Comparison of ENCODE assay signal across 8 mouse cellular contexts in genomic region chr15:96709491-96710351, GRCm38 (mm10). TPM values are rescaled to one million over a fixed set of nuclear protein-coding genes. Genes with fewer than 3 reads are reported as not detected.
DNase-seq lines count a peak whose midpoint lies in the region; ATAC-seq and TF ChIP-seq lines count a peak whose summit lies in the region.

No protein-coding gene starts in this region.

- peak; percentile 96 for DNase-seq in CH12.LX (ENCODE audit: extremely low read depth)
- DNase-seq in c-Kit-positive CD71-positive TER-119-negative erythroid progenitor cells, embryonic 14.5 days (ENCODE audit: low read depth), result peak; percentile 95
- DNase-seq in forebrain, embryonic 11.5 days (ENCODE audit: low spot score), result peak; percentile 100
- peak; percentile 96 for DNase-seq in heart, postnatal 0 days (ENCODE audit: low spot score)
- peak; percentile 99 for DNase-seq in kidney, postnatal 4 days

- no peaks in the 10 kb centered on the region for H3K9me3 ChIP-seq in CH12.LX (replicated peaks; ENCODE audit: low read length)
- no peaks in the 10 kb centered on the region for H3K9me3 ChIP-seq in forebrain, embryonic 11.5 days (ENCODE audit: control insufficient read depth, low read length)
- H3K9me3 ChIP-seq in heart, postnatal 0 days (replicated peaks; ENCODE audit: control insufficient read depth, low read length), result no peaks in the 10 kb centered on the region
- no peaks in the 10 kb centered on the region for H3K9me3 ChIP-seq in liver, embryonic 16.5 days (replicated peaks; ENCODE audit: control insufficient read depth, low read length)
- no peaks in the 10 kb centered on the region for H3K9me3 ChIP-seq in neural tube, embryonic 13.5 days

- H3K27ac ChIP-seq in CH12.LX (ENCODE audit: insufficient read depth, low read depth), result peak overlapping the region; percentile 69
- H3K27ac ChIP-seq in forebrain, embryonic 11.5 days (ENCODE audit: low read depth, low read length), result peak overlapping the region; percentile 86
- peak overlapping the region; percentile 96 for H3K27ac ChIP-seq in heart, postnatal 0 days (ENCODE audit: low read depth)
- peak overlapping the region; percentile 97 for H3K27ac ChIP-seq in liver, embryonic 16.5 days (ENCODE audit: low read length)
- H3K27ac ChIP-seq in neural tube, embryonic 13.5 days (replicated peaks), result peak overlapping the region; percentile 96
- peak overlapping the region; percentile 97 for H3K27ac ChIP-seq in testis, adult 2 months (ENCODE audit: control insufficient read depth, insufficient read depth, low read depth, low read length)

- TF ChIP-seq CTCF in CH12.LX (conservative IDR thresholded peaks at IDR 0.05 in 1 of 2, IDR thresholded peaks at IDR 0.05 in 1 of 2; ENCODE audit: low read depth in 2 of 2, low read length in 2 of 2), result no peak
- TF ChIP-seq CTCF in heart, postnatal 0 days (IDR thresholded peaks at IDR 0.05; ENCODE audit: low read depth), result no peak
- no peak for TF ChIP-seq CTCF in testis, adult 2 months (IDR thresholded peaks at IDR 0.05; ENCODE audit: control insufficient read depth, insufficient read depth, insufficient replicate concordance, low read depth, low read length)

- H3K4me3 ChIP-seq in CH12.LX (replicated peaks in 1 of 3; ENCODE audit: low read depth in 2 of 3, low read length in 2 of 3, poor library complexity in 1 of 3), result peak overlapping the region; percentile 40 to 69 (median 63)
- H3K4me3 ChIP-seq in forebrain, embryonic 11.5 days (ENCODE audit: low read depth, low read length), result peak overlapping the region; percentile 45
- peak overlapping the region; percentile 49 for H3K4me3 ChIP-seq in heart, postnatal 0 days (ENCODE audit: low read depth, low read length)
- H3K4me3 ChIP-seq in liver, embryonic 16.5 days (ENCODE audit: low read depth, low read length), result peak overlapping the region; percentile 82
- peak overlapping the region; percentile 55 for H3K4me3 ChIP-seq in neural tube, embryonic 13.5 days
- H3K4me3 ChIP-seq in testis, adult 2 months (ENCODE audit: control insufficient read depth, low read depth, low read length), result peak overlapping the region; percentile 93

- peaks cover 4 to 28% of the 10 kb centered on the region in 2 experiments for H3K4me1 ChIP-seq in CH12.LX (ENCODE audit: control insufficient read depth in 1 of 2, insufficient read depth in 2 of 2)
- H3K4me1 ChIP-seq in forebrain, embryonic 11.5 days (replicated peaks; ENCODE audit: control insufficient read depth, insufficient read depth, low read length), result no peaks in the 10 kb centered on the region
- peaks cover 6% of the 10 kb centered on the region; the same call in 1 of the 2 replicates for H3K4me1 ChIP-seq in heart, postnatal 0 days (ENCODE audit: control insufficient read depth, insufficient read depth)
- H3K4me1 ChIP-seq in liver, embryonic 16.5 days (ENCODE audit: control insufficient read depth, low read depth, low read length), result peaks cover 19% of the 10 kb centered on the region
- H3K4me1 ChIP-seq in neural tube, embryonic 13.5 days (replicated peaks), result peaks cover 13% of the 10 kb centered on the region
- peaks cover 12% of the 10 kb centered on the region; the same call in 1 of the 2 replicates for H3K4me1 ChIP-seq in testis, adult 2 months (ENCODE audit: control insufficient read depth, insufficient read depth, low read length)

- peak; percentile 79 for TF ChIP-seq POLR2A in CH12.LX (IDR thresholded peaks at IDR 0.05; ENCODE audit: low read depth, low read length)
- TF ChIP-seq POLR2A in testis, adult 2 months (IDR thresholded peaks at IDR 0.05; ENCODE audit: control insufficient read depth, low read depth, low read length), result peak; percentile 90

- peak overlapping the region; percentile 95 for H3K4me2 ChIP-seq in CH12.LX (ENCODE audit: insufficient read depth, low read depth, poor library complexity, severe bottlenecking)
- H3K4me2 ChIP-seq in forebrain, embryonic 11.5 days (ENCODE audit: low read depth, low read length, severe bottlenecking), result peak overlapping the region; percentile 84
- peak overlapping the region; percentile 67 for H3K4me2 ChIP-seq in heart, postnatal 0 days (ENCODE audit: low read depth, low read length)
- H3K4me2 ChIP-seq in liver, embryonic 16.5 days (ENCODE audit: low read depth, low read length), result peak overlapping the region; percentile 100
- peak overlapping the region; percentile 72 for H3K4me2 ChIP-seq in neural tube, embryonic 13.5 days

- no peaks in the 10 kb centered on the region for H3K36me3 ChIP-seq in CH12.LX (replicated peaks in 1 of 2; ENCODE audit: control insufficient read depth in 1 of 2, insufficient read depth in 1 of 2, low read length in 1 of 2)
- no peaks in the 10 kb centered on the region for H3K36me3 ChIP-seq in forebrain, embryonic 11.5 days (ENCODE audit: control insufficient read depth, insufficient read depth, low read length)
- H3K36me3 ChIP-seq in heart, postnatal 0 days (replicated peaks; ENCODE audit: control insufficient read depth, insufficient read depth, low read length), result no peaks in the 10 kb centered on the region
- no peaks in the 10 kb centered on the region for H3K36me3 ChIP-seq in liver, embryonic 16.5 days (ENCODE audit: control insufficient read depth, insufficient read depth)
- H3K36me3 ChIP-seq in neural tube, embryonic 13.5 days, result no peaks in the 10 kb centered on the region
- no peaks in the 10 kb centered on the region for H3K36me3 ChIP-seq in testis, adult 2 months (ENCODE audit: control insufficient read depth, insufficient read depth, low read length)

- H3K27me3 ChIP-seq in CH12.LX (replicated peaks), result no peaks in the 10 kb centered on the region
- no peaks in the 10 kb centered on the region for H3K27me3 ChIP-seq in forebrain, embryonic 11.5 days (ENCODE audit: control insufficient read depth, insufficient read depth, low read length)
- H3K27me3 ChIP-seq in heart, postnatal 0 days (ENCODE audit: control insufficient read depth, insufficient read depth, low read length), result no peaks in the 10 kb centered on the region
- H3K27me3 ChIP-seq in liver, embryonic 16.5 days (ENCODE audit: control insufficient read depth, insufficient read depth, low read depth, low read length), result no peaks in the 10 kb centered on the region
- no peaks in the 10 kb centered on the region for H3K27me3 ChIP-seq in neural tube, embryonic 13.5 days
- no peaks in the 10 kb centered on the region for H3K27me3 ChIP-seq in testis, adult 2 months (ENCODE audit: control insufficient read depth, insufficient read depth, low read length)

- WGBS in forebrain, embryonic 11.5 days, result under 1% methylated on average over 73 of the region's 80 CpGs
- 2% methylated on average over 80 of the region's 80 CpGs for WGBS in heart, postnatal 0 days
- WGBS in liver, embryonic 16.5 days (ENCODE audit: insufficient replicate concordance), result 1% methylated on average over 75 of the region's 80 CpGs
- under 1% methylated on average over 80 of the region's 80 CpGs for WGBS in neural tube, embryonic 13.5 days

- TF ChIP-seq EP300 in CH12.LX (IDR thresholded peaks at IDR 0.05; ENCODE audit: low read length), result no peak
- TF ChIP-seq EP300 in heart, postnatal 0 days (IDR thresholded peaks at IDR 0.05; ENCODE audit: low read depth), result no peak; the same call in 1 of the 2 replicates

- dilution Hi-C loops in CH12.LX (cut with MboI; ENCODE audit: extremely low pct_ligation_motif_present, extremely low pct_unique_long_range_greater_than_20kb, low sequenced_read_pairs), result no loop called here

- H3K79me2 ChIP-seq in CH12.LX (replicated peaks; ENCODE audit: control insufficient read depth, extremely low read depth, insufficient read depth, poor library complexity, severe bottlenecking), result no peaks in the 10 kb centered on the region

- in situ Hi-C loops in CH12.LX (cut with MboI; ENCODE audit: low pct_ligation_motif_present, low pct_unique_long_range_greater_than_20kb, low sequenced_read_pairs), result no loop called here

- H3K9ac ChIP-seq in CH12.LX (ENCODE audit: insufficient read depth, low read depth), result peak overlapping the region; percentile 81
- peak overlapping the region; percentile 89 for H3K9ac ChIP-seq in forebrain, embryonic 11.5 days (ENCODE audit: low read length)
- peak overlapping the region; percentile 58 for H3K9ac ChIP-seq in heart, postnatal 0 days (replicated peaks; ENCODE audit: low read depth, low read length)
- H3K9ac ChIP-seq in liver, embryonic 16.5 days (ENCODE audit: low read depth, low read length), result peak overlapping the region; percentile 96
- peak overlapping the region; percentile 82 for H3K9ac ChIP-seq in neural tube, embryonic 13.5 days

- no peak for TF ChIP-seq RAD21 in CH12.LX (IDR thresholded peaks at IDR 0.05; ENCODE audit: low read depth, low read length)

- peak; percentile 94 for ATAC-seq in forebrain, embryonic 11.5 days (replicated peaks; ENCODE audit: low FRiP score)
- peak; percentile 94 for ATAC-seq in heart, postnatal 0 days (ENCODE audit: insufficient read depth, low read depth)
- ATAC-seq in liver, embryonic 16.5 days (ENCODE audit: low read depth), result peak; percentile 93
- peak; percentile 91 for ATAC-seq in neural tube, embryonic 13.5 days (ENCODE audit: low read depth)

TF ChIP-seq in CH12.LX, 34 proteins besides CTCF, POLR2A, EP300 and RAD21 (continues in another document):
- peak; percentile 56; the same call in 1 of the 2 replicates for TF ChIP-seq CHD2 (IDR thresholded peaks at IDR 0.05; ENCODE audit: low read length)
- TF ChIP-seq IRF4 (IDR thresholded peaks at IDR 0.05; ENCODE audit: low read depth, low read length), result no peak
- TF ChIP-seq TBP (conservative IDR thresholded peaks at IDR 0.05; ENCODE audit: low read depth, low read length), result 0 out of 2 replicates have a peak, but pooled peaks have one; percentile 39
- TF ChIP-seq UBTF (IDR thresholded peaks at IDR 0.05; ENCODE audit: low read depth, low read length), result no peak
- peak; percentile 70 for TF ChIP-seq HCFC1 (IDR thresholded peaks at IDR 0.05; ENCODE audit: low read depth, low read length)
- 0 out of 2 replicates have a peak, but pooled peaks have one; percentile 20 for TF ChIP-seq RCOR1 (conservative IDR thresholded peaks at IDR 0.05; ENCODE audit: low read depth, low read length)
- TF ChIP-seq E2F4 (IDR thresholded peaks at IDR 0.05; ENCODE audit: insufficient replicate concordance, low read depth, low read length), result peak; percentile 77; the same call in 1 of the 2 replicates
- no peak; the same call in 1 of the 2 replicates for TF ChIP-seq ZNF384 (IDR thresholded peaks at IDR 0.05; ENCODE audit: low read depth, low read length)
- peak; percentile 50; the same call in 1 of the 2 replicates for TF ChIP-seq SIN3A (IDR thresholded peaks at IDR 0.05; ENCODE audit: low read length)

RNA-seq across cellular contexts. Expression of gene Slc38a2, which starts 10.2 kb away (rescaled TPM):
- total RNA-seq in CH12.LX (2012; rRNA removed) (35.5 and 41.4 TPM in 2 replicates), CH12.LX (2014; rRNA removed) (53.6 and 59.3 TPM in 2 replicates)
- polyA plus RNA-seq in CH12.LX (2012; ENCODE audit: insufficient read length, low read depth), result 57.5 and 70.5 TPM in 2 replicates
- polyA plus RNA-seq in forebrain, embryonic 11.5 days (2014; fragmentation: Nextera tagmentation; extraction: Ambion mirVana), result 192 and 220 TPM in 2 replicates
- 225 and 263 TPM in 2 replicates for total RNA-seq in heart, postnatal 0 days (2014; rRNA removed; ENCODE audit: low replicate concordance)
- 130 and 144 TPM in 2 replicates for polyA plus RNA-seq in heart, postnatal 0 days (2015; fragmentation: Nextera tagmentation; extraction: Ambion mirVana)
- 37.9 and 38.8 TPM in 2 replicates for polyA plus RNA-seq in liver, embryonic 16.5 days (2015; fragmentation: Nextera tagmentation; extraction: Ambion mirVana)
- polyA plus RNA-seq in neural tube, embryonic 13.5 days (2015; fragmentation: Nextera tagmentation; extraction: Ambion mirVana), result 118 and 142 TPM in 2 replicates
- 8.8 and 10.8 TPM in 2 replicates for polyA plus RNA-seq in testis, adult 2 months (2012; rRNA removed)

Comparison
In these comparisons a context has a peak if more than half of its experiments do, and no peak if none do; other contexts are left out.
1. Peak in every context shown above with its lines: DNase-seq, ATAC-seq, H3K4me3 ChIP-seq and H3K27ac ChIP-seq.